Mouse (Mus musculus): ENCODE measurements around the gene Dcaf6.

DNA sequence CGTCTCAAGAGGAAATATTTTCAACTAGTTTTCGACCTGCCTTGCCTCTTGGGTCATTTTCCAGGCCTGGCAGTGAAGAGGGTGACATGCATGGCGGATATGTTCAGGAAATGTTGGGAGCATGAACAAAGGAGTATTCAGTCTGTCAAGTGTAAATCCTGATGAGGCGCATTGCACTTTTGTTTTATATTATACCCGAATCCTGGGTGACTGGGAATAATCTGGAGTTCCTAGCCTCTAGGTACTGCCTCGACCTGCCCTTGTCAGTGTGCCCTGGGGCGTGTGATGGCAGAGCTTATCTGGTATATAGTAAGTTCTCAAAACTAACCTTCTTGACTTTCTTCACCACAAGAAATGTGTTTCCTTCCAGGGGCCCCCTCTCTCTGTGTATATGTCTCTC, 176.2 kb downstream of the Dcaf6 start:
- TF ChIP-seq POLR2A (IDR thresholded peaks at IDR 0.05; ENCODE audit: borderline replicate concordance, control insufficient read depth, low read depth, low read length) (no peak), CTCF (IDR thresholded peaks at IDR 0.05; ENCODE audit: control insufficient read depth, insufficient read depth, low read length) (no peak)

Measured in bone marrow, adult 2 months (tissue).